Mouse (Mus musculus): ENCODE measurements around the gene Snx32. TPM values are rescaled to one million over a fixed set of nuclear protein-coding genes. Genes with fewer than 3 reads are reported as not detected.
A peak's percentile ranks its signal among the peaks of the same experiment; 100 is the strongest.

Gene Snx32
- polyA plus RNA-seq, 1 experiment from 2014 or later: 7.0 TPM

DNA sequence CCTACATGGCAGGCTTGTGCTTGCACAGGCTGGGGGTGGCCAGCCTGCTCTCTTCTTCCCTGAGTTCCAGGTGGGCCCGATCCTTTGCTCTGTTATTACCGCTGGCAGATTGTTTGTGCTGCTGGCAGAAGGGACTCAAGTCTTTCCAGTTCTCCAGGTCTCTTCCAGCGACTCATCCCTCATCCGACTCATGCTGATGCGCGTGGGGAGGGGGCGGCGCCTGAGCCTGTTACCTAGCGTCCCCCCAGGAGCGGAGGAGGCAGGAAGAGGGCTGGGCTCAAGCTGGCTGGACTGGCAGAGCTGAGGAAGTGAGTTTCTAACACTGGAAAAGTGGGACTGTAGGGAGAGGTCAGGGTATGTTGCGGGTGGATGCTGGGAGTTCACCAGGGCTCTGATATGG lies 33.7 kb upstream of the Snx32 start:
- Histone ChIP-seq H3K4me2 (no peak overlapping the region), H3K36me3 (ENCODE audit: control insufficient read depth, insufficient read depth, low read length) (no peaks in the 10 kb centered on the region), H3K9me3 (ENCODE audit: control insufficient read depth, low read length) (no peaks in the 10 kb centered on the region), H3K4me1 (replicated peaks; ENCODE audit: control insufficient read depth, insufficient read depth, low read length) (no peaks in the 10 kb centered on the region), H3K4me3 (ENCODE audit: low read depth, low read length) (no peak overlapping the region), H3K9ac (ENCODE audit: low read depth, low read length) (no peak overlapping the region), H3K27me3 (replicated peaks; ENCODE audit: control insufficient read depth, insufficient read depth, low read length) (no peaks in the 10 kb centered on the region), H3K27ac (ENCODE audit: low read depth, low read length) (no peak overlapping the region)
- DNase-seq (ENCODE audit: low spot score) (no peak), ATAC-seq (replicated peaks; ENCODE audit: low FRiP score) (no peak)
- 56% methylated on average over 11 of the region's 11 CpGs for WGBS

DNA sequence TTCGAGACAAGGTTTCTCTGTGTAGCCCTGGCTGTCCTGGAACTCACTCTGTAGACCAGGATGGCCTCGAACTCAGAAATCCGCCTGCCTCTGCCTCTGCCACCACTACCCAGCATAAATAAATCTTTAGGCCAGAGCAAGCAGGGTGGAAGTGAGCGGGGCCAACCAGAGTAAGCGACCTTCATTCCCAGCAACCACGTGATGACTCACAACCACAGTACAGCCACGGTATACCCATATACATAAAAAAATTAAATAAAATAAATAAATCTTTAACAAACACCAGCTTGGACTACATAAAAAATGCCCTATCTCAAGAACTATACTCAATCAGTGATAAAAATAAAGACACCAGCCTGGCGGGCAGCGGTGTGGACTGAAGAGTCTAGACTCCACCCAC lies 33.0 kb upstream of the Snx32 start:
- no peak overlapping the region for H3K4me2 ChIP-seq
- no peak overlapping the region for H3K9ac ChIP-seq (ENCODE audit: low read depth, low read length)
- no peak for DNase-seq (ENCODE audit: low spot score)
- no peaks in the 10 kb centered on the region for H3K4me1 ChIP-seq (replicated peaks; ENCODE audit: control insufficient read depth, insufficient read depth, low read length)
- no peaks in the 10 kb centered on the region for H3K27me3 ChIP-seq (replicated peaks; ENCODE audit: control insufficient read depth, insufficient read depth, low read length)
- no peaks in the 10 kb centered on the region for H3K9me3 ChIP-seq (ENCODE audit: control insufficient read depth, low read length)
- no peaks in the 10 kb centered on the region for H3K36me3 ChIP-seq (ENCODE audit: control insufficient read depth, insufficient read depth, low read length)
- H3K27ac ChIP-seq (ENCODE audit: low read depth, low read length): no peak overlapping the region
- ATAC-seq (replicated peaks; ENCODE audit: low FRiP score): no peak
- 72% methylated on average over 9 of the region's 9 CpGs for WGBS
- no peak overlapping the region for H3K4me3 ChIP-seq (ENCODE audit: low read depth, low read length)

DNA sequence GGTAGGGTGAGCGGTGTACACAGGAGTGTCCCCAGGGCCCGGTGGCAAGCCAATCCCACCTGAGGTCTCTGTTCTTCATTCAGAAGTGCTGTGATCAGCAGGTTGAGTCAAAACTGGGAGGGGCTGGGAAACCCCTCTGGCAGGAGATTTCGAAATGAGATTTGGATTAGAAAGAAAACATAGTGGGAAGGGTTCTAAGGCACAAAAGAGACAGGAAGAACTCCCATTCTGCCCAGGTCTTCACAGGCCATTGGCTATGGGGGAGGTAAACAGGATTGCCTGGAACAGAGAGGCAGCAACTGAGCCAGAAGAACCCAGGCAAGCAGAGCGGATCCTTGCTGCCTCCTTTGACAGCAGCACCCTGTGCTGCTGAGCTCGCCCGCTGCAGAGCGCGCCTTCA lies 28.4 kb upstream of the Snx32 start:
- Histone ChIP-seq H3K27me3 (replicated peaks; ENCODE audit: control insufficient read depth, insufficient read depth, low read length) (no peaks in the 10 kb centered on the region), H3K27ac (ENCODE audit: low read depth, low read length) (no peak overlapping the region), H3K36me3 (ENCODE audit: control insufficient read depth, insufficient read depth, low read length) (no peaks in the 10 kb centered on the region), H3K4me1 (replicated peaks; ENCODE audit: control insufficient read depth, insufficient read depth, low read length) (no peaks in the 10 kb centered on the region), H3K4me3 (ENCODE audit: low read depth, low read length) (no peak overlapping the region), H3K9ac (ENCODE audit: low read depth, low read length) (no peak overlapping the region), H3K9me3 (ENCODE audit: control insufficient read depth, low read length) (no peaks in the 10 kb centered on the region), H3K4me2 (no peak overlapping the region)
- no peak for DNase-seq (ENCODE audit: low spot score)
- 69% methylated on average over 8 of the region's 8 CpGs for WGBS
- ATAC-seq (replicated peaks; ENCODE audit: low FRiP score): no peak

DNA sequence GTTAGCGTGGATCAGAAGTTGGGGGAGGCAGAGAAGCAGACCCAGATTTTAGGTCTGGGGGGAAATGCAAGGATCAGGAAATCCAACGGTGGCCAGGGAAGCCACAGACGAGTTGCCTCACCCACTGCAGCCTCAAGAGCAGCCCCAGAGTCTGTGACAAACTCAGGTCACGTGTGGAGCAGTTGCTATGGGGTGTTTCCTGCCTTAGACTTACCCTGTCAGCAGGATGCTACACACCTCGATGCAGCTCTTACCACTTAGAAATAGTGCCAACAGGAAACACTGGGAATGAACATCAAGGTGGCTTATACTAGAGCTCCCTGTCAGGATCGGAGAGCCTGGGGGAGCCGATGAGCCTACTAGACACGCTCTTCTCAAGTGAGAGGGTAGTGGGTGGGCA lies 22.2 kb upstream of the Snx32 start:
- Histone ChIP-seq H3K4me2 (no peak overlapping the region), H3K4me3 (ENCODE audit: low read depth, low read length) (no peak overlapping the region), H3K9ac (ENCODE audit: low read depth, low read length) (no peak overlapping the region), H3K36me3 (ENCODE audit: control insufficient read depth, insufficient read depth, low read length) (no peaks in the 10 kb centered on the region), H3K27ac (ENCODE audit: low read depth, low read length) (no peak overlapping the region), H3K9me3 (ENCODE audit: control insufficient read depth, low read length) (no peaks in the 10 kb centered on the region), H3K27me3 (replicated peaks; ENCODE audit: control insufficient read depth, insufficient read depth, low read length) (no peaks in the 10 kb centered on the region), H3K4me1 (replicated peaks; ENCODE audit: control insufficient read depth, insufficient read depth, low read length) (peaks cover 6% of the 10 kb centered on the region; the same call in 1 of the 2 replicates)
- 65% methylated on average over 8 of the region's 8 CpGs for WGBS
- ATAC-seq (replicated peaks; ENCODE audit: low FRiP score) (no peak), DNase-seq (ENCODE audit: low spot score) (no peak)

DNA sequence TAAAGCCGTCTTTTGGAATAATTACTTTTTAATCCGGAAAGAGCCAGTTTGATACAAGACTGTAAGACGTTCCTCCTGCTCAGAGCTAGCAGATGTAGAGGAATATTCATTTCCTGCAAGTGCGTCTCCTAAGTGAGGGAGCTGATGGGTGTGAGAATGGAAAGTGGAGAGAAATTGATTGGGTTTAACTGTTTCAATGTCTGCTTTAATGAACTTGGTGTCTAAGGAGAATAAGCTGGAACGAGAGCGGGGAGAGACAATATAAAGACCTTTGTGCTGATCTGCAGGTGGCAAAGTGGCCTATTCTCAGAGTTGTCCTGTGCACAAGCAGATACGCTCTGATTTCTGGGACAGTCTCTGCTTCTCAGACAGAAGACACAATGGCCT lies 19.8 kb upstream of the Snx32 start:
- Histone ChIP-seq H3K36me3 (ENCODE audit: control insufficient read depth, insufficient read depth, low read length) (no peaks in the 10 kb centered on the region), H3K9me3 (ENCODE audit: control insufficient read depth, low read length) (no peaks in the 10 kb centered on the region), H3K9ac (ENCODE audit: low read depth, low read length) (no peak overlapping the region), H3K27me3 (replicated peaks; ENCODE audit: control insufficient read depth, insufficient read depth, low read length) (no peaks in the 10 kb centered on the region), H3K4me2 (no peak overlapping the region), H3K4me1 (replicated peaks; ENCODE audit: control insufficient read depth, insufficient read depth, low read length) (peaks cover 6% of the 10 kb centered on the region; the same call in 1 of the 2 replicates), H3K4me3 (ENCODE audit: low read depth, low read length) (no peak overlapping the region), H3K27ac (ENCODE audit: low read depth, low read length) (no peak overlapping the region)
- WGBS: 74% methylated on average over 7 of the region's 7 CpGs
- ATAC-seq (replicated peaks; ENCODE audit: low FRiP score) (no peak), DNase-seq (ENCODE audit: low spot score) (no peak)

DNA sequence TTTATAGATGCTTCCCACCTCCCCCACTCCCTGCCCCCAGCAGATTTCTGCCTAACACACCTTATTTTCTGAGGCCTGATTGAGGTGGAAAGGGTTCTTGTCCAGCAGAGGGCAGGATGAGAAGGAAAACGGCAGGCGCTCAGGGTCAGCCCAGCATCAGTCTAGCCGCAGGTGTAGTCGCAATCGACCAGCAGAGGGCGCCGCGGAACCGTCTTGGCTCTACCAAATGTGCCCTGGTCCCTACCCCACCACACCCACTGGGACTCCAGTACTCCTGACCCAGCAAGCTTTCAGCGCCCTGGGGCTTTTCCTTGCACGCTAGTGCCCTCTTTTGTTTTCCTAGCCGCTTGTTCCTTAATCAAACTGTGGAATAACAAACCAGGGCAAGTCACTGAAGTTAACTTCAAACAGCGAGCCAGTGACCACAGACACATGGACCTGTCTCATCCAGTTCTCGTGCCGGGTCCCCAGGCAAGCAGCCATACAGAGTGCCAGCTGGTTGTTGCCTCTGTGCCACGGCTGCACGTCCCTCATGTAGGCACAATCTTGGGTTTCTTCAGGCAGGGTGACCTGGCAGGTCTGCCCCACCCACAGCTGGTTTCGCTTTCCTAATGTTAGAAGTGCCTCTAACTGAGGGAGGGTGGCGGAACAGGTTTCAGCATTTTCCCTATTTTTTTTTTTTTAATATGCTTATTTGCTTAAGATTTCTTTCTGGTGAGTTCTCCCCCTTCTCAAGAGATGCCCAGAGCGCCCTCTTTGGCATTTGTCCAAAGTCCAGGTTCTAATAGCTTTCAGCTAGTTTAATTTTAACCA lies 19.2 kb upstream of the Snx32 start:
- 0 out of 2 replicates have a peak overlapping the region, but pooled peaks have one; percentile 3 for H3K9ac ChIP-seq (ENCODE audit: low read depth, low read length)
- 24% methylated on average over 20 of the region's 20 CpGs for WGBS

DNA sequence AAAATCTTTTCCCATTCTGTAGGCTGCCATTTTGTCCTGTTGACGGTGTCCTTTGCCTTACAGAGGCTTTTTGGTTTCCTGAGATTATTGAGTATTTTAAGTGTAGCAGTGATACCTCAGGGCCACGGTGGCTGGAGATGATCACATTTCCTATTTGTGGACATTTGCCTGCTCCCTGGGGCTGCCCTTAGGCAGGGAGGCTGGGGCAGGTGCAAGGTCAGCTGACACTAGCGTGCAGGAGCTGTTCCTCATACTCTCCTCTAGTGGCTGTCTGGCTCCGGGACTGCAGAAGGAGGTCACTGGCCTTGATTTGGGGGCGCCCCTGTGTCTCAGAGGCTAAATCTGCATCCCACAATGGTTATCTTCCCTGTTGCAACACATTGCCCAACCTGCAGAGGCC lies 14.9 kb upstream of the Snx32 start:
- Histone ChIP-seq H3K9me3 (ENCODE audit: control insufficient read depth, low read length) (no peaks in the 10 kb centered on the region), H3K9ac (ENCODE audit: low read depth, low read length) (no peak overlapping the region), H3K36me3 (ENCODE audit: control insufficient read depth, insufficient read depth, low read length) (no peaks in the 10 kb centered on the region), H3K4me2 (no peak overlapping the region), H3K27me3 (replicated peaks; ENCODE audit: control insufficient read depth, insufficient read depth, low read length) (no peaks in the 10 kb centered on the region), H3K4me3 (ENCODE audit: low read depth, low read length) (no peak overlapping the region), H3K4me1 (replicated peaks; ENCODE audit: control insufficient read depth, insufficient read depth, low read length) (peaks cover 6% of the 10 kb centered on the region; the same call in 1 of the 2 replicates), H3K27ac (ENCODE audit: low read depth, low read length) (no peak overlapping the region)
- no peak for ATAC-seq (replicated peaks; ENCODE audit: low FRiP score)
- no peak for DNase-seq (ENCODE audit: low spot score)
- WGBS: 68% methylated on average over 5 of the region's 5 CpGs

More for the DNA sequence above, 19.2 kb upstream of the Snx32 start:
- no peak overlapping the region for H3K27ac ChIP-seq (ENCODE audit: low read depth, low read length)
- H3K36me3 ChIP-seq (ENCODE audit: control insufficient read depth, insufficient read depth, low read length): no peaks in the 10 kb centered on the region
- peaks cover 6% of the 10 kb centered on the region; the same call in 1 of the 2 replicates for H3K4me1 ChIP-seq (replicated peaks; ENCODE audit: control insufficient read depth, insufficient read depth, low read length)
- ATAC-seq (replicated peaks; ENCODE audit: low FRiP score) (peak; percentile 92), DNase-seq (ENCODE audit: low spot score) (peak; percentile 93)
- H3K27me3 ChIP-seq (replicated peaks; ENCODE audit: control insufficient read depth, insufficient read depth, low read length): no peaks in the 10 kb centered on the region
- no peaks in the 10 kb centered on the region for H3K9me3 ChIP-seq (ENCODE audit: control insufficient read depth, low read length)
- H3K4me2 ChIP-seq: peak overlapping the region; percentile 46
- no peak overlapping the region for H3K4me3 ChIP-seq (ENCODE audit: low read depth, low read length)

DNA sequence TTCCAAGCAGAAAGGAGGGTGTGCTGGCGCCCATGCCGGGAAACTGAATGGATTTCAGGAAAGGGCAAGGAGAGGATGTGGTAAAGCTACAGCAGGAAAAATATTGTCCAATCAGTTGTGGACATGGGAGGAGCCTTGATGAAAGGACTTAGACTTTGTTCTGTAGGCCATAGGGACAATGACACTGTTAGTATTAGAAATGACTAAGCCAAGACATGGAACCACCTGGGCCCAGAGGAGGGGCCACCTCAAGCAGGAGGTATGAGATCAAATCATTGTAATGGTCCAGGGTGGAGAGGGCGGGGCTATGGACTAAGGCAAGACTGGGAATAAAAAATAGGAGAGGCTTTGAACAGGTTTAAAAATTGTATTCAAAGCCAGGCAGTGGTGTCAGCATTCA lies 8.4 kb upstream of the Snx32 start:
- WGBS: 72% methylated on average over 3 of the region's 3 CpGs
- Histone ChIP-seq H3K27me3 (replicated peaks; ENCODE audit: control insufficient read depth, insufficient read depth, low read length) (no peaks in the 10 kb centered on the region), H3K4me3 (ENCODE audit: low read depth, low read length) (no peak overlapping the region), H3K9ac (ENCODE audit: low read depth, low read length) (no peak overlapping the region), H3K4me2 (no peak overlapping the region), H3K36me3 (ENCODE audit: control insufficient read depth, insufficient read depth, low read length) (no peaks in the 10 kb centered on the region), H3K27ac (ENCODE audit: low read depth, low read length) (no peak overlapping the region), H3K4me1 (replicated peaks; ENCODE audit: control insufficient read depth, insufficient read depth, low read length) (no peaks in the 10 kb centered on the region), H3K9me3 (ENCODE audit: control insufficient read depth, low read length) (no peaks in the 10 kb centered on the region)
- DNase-seq (ENCODE audit: low spot score): no peak
- ATAC-seq (replicated peaks; ENCODE audit: low FRiP score): no peak

DNA sequence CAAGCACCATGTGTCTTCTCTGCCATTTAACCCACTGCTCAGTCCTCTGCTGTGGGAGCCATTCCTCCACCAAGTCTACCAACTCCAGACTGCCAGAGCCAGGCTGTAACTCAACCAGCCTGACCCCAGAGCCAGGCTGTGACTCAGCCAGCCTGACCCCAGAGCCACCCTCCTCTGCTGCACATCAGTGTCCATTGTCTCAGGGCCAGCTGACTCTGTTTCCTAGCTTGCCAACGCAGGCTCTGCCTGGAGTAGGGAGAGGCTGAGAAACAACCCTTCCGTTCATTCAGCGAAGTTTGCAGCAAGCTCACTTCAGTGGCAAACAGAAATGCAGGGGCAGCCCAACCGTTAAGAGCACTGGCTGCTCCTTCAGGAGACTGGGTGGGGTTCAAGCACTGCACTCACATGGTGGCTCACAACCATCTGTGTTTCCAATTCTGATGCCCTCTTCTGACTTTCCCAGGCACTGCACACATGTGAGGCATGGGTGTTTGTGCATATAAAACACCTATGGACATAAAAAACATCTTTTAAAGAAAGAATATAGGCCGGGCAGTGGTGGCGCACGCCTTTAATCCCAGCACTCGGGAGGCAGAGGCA lies 6.7 kb upstream of the Snx32 start:
- Histone ChIP-seq H3K9me3 (ENCODE audit: control insufficient read depth, low read length) (no peaks in the 10 kb centered on the region), H3K4me3 (ENCODE audit: low read depth, low read length) (no peak overlapping the region), H3K4me2 (no peak overlapping the region), H3K4me1 (replicated peaks; ENCODE audit: control insufficient read depth, insufficient read depth, low read length) (peaks cover 7% of the 10 kb centered on the region), H3K27me3 (replicated peaks; ENCODE audit: control insufficient read depth, insufficient read depth, low read length) (no peaks in the 10 kb centered on the region), H3K9ac (ENCODE audit: low read depth, low read length) (0 out of 2 replicates have a peak overlapping the region, but pooled peaks have one; percentile 9), H3K36me3 (ENCODE audit: control insufficient read depth, insufficient read depth, low read length) (no peaks in the 10 kb centered on the region), H3K27ac (ENCODE audit: low read depth, low read length) (no peak overlapping the region)
- 74% methylated on average over 8 of the region's 8 CpGs for WGBS
- ATAC-seq (replicated peaks; ENCODE audit: low FRiP score) (no peak), DNase-seq (ENCODE audit: low spot score) (no peak)

All from liver, embryonic 11.5 days (tissue).